Mouse (Mus musculus) heart, adult 9 months (tissue): ENCODE results near the gene Tcp1.
"Not testable (repeated sequence)": the region's sequence is repeated elsewhere in the genome, so short reads cannot be mapped to it uniquely, and the experiment has no call there.

Experiments
- DNase-seq, 2 experiments: peaks; one replicate each; pipeline ENCODE4 v3.0.0; 2022; ENCODE audit warnings: low spot score in 2 of 2

Gene Tcp1

DNA sequence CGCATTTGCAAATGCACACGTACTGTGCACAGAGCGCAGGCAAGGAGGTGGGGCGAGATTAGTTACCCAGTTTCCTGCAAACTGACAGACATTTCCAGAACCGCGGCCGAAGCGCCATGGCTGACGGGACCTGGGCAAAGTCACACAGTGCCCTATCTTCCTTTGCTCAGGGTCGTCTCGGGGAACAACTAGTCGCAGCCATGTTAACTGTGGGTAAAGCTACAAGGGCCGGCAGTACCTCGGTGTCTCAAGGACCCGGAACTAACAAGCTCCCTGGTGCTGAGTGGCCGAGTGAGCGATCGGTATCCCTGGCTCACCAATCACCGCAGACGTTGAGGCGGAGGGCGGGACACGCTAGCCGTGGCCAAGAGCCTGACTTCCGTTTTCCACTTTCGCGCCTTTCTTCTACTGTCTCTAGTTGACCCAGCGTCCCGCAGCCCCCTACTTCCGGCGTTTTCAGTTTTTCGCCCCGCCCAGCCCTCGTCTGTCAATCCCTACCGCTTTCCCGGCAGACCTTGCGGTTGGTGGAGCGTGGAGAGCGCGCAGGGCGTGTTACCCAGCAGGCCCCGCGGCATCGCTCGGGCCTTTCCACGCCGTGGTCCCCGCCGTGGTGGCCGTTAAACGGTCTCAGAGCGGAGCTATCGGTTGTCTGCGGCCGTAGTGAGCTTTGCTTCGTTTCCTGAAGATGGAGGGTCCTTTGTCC is 531 bp downstream of the Tcp1 start, which contains the start of gene Mrpl18:
Mrpl18 (minus strand) TSS at position 465 of the 703 bp plus-strand sequence.
- peak; percentile 100 for DNase-seq

DNA sequence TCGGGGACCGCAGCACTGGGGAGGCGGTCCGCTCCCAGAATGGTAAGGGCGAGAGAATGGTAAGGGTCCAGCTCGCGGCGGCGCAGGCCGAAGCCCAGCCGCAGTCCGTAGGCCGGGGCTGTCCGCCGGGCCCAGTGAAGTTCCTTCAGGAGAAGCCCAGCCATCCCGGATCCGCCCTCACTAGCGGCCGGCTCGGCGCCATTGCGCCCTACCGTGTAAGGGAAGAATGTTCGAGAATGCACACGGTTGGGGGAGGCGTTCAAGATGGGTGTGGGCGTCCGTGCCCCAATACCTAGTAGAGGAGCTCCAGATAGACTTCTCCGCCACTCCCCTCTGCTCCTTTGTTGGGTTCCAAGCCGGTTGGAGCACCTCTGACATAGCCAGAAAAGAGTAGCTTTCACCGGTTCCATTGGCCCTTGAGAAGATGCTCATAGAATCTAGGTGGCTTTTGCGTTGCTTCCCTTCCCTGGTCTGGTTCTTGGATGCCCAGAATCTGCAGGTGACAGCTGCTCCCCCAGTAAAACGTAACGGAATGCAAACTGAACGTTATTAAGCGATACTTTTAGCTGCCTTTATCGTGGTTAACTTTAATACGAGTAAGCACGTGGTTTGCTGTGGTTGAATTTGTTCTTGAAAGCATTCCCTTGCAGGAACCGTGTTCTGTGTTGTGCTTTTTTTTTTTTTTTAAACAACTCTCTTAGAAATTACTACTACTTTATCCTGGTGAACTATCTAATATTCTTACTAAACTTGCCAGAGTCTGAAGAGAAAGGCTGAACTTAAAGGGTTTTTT is 1.3 kb downstream of the Tcp1 start:
- no peak for DNase-seq

DNA sequence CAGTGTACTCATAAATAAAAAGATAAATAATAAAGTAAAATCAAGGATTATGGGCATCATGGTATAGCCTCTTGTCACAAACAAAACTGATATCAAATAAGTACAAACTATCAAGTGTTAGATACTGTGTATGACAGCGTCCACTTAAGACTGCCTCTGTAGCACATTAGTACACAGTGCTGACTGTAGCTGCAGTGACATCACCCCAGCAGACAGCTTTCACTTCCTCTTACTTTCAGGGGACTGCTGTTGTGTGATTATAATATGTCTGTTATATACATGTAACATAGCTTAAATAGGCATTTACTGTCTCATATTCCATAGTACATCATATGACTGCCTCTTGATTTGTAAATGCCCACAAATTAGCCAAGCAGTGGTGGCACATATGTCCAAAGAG is 5.6 kb downstream of the Tcp1 start:
- DNase-seq = no peak

DNA sequence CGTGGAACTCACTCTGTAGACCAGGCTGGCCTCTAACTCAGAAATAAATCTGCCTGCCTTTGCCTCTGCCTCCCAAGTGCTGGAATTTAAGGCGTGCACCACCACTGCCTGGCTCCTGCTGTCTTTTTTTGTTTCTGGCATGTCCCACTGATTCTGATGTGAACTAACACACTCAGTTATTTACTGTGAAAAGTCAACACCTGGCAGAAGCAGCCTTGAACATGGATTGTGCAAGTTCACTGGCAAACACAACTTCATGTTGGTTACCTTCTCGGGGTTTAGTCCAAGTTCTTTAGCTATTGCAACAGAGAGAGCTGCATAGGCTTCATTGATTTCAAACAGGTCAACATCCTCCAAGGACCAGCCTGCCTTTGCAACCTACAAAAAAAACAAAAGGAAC is 9.5 kb downstream of the Tcp1 start:
- DNase-seq = no peak

DNA sequence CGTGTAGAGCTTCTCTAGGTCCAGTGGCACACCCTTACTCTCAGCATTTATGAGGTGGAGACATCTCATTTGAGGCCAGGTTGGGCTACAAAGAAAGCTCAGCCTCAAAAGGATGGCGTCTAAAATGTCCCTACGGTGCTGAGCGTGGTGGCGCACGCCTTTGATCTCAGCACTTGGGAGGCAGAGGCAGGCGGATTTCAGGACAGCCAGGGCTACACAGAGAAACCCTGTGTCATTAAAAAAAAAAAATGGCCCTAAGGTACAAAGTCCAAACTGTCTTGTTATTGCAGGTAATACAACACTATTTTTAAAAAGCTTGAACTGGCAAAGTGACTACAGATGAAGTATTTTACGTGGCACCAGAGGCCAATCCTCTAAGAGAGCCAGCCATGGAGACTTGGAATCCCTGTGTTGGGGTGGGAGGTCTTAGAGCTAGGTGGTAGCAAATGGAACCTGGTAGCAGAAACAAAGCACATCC is 10.2 kb downstream of the Tcp1 start:
- DNase-seq = no peak

DNA sequence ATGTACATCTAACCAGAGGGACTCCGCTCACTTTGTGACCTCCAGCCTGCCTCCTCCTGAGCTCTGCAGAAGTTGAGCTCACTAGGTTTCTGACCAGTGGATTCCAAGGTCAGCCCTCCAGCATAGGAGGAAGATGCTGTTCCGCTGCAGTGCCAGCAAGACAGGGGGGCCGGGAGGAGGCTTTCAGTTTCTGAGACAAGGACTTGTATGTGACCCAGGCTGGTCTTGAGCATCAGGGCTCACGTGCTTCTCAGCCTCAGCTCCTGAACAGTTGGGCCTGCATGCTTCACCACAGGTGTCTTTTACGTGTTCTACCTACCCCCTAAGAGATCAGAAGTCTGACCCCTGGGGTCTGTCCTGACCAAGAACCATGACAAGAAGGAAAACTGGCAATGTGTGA is 16.1 kb downstream of the Tcp1 start:
- not testable (repeated sequence) for DNase-seq

DNA sequence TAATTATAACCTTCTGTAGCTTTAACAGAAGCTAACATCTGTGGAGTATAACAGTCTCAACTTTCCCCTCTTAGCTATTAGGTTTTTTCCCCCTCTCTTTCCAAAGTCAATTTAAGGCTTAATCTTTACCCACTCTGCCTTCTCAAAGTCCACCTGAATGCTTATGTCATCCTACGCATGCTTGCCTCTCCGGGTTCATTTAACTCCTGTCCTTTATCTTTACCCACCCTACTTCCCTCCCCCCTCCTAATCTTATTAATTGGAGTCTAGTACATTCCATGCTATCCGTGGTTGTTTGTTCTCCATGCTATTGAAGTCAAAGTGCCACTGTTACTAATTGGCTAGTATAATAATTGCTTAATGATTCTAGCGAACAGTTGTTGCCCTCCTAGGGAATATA is 20.2 kb downstream of the Tcp1 start:
- DNase-seq = no peak

DNA sequence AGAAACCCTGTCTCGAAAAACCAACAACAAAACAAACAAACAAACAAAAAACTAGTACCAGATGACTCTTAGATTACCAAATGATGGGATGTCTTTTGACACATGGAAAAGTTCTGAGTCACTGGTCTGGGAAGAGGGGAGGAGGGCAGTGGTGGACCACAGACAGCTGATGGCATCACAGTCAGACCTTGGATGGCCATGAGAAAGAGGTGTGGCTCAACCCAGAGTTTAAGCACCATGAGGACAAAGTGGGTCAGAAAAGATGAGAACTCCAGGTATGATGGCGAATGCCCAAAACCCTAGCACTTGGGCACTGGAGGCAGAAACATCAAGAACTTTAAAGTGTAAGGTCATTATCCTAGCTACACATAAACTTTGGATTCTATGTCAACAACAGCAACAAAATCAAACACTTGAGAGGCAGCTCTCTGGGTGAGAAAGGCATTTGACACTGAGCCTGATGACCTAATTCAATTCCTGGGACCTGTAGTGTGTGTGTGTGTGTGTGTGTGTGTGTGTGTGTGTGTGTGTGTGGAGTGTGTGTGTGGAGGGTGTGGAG is 22.0 kb downstream of the Tcp1 start:
- DNase-seq = no peak

DNA sequence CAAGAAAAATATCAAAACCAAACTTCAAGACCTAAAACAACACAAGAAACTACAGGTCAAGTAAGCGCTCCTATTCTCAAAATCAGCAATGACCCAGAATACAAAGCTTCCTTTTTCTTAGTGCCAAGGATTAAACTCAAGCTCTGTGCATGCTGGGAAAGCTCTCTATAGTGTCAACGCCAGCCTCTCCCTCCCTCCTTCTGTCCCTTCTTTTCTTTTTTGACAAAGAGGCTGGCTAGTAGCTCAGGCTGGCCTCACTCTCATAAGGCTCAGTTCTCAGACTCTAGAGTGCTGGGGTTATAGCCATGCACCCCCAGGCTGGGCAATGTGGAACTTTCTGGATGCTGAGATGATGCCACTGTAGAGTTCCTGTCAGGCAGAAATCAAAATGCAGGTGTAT is 22.6 kb downstream of the Tcp1 start:
- no peak for DNase-seq

DNA sequence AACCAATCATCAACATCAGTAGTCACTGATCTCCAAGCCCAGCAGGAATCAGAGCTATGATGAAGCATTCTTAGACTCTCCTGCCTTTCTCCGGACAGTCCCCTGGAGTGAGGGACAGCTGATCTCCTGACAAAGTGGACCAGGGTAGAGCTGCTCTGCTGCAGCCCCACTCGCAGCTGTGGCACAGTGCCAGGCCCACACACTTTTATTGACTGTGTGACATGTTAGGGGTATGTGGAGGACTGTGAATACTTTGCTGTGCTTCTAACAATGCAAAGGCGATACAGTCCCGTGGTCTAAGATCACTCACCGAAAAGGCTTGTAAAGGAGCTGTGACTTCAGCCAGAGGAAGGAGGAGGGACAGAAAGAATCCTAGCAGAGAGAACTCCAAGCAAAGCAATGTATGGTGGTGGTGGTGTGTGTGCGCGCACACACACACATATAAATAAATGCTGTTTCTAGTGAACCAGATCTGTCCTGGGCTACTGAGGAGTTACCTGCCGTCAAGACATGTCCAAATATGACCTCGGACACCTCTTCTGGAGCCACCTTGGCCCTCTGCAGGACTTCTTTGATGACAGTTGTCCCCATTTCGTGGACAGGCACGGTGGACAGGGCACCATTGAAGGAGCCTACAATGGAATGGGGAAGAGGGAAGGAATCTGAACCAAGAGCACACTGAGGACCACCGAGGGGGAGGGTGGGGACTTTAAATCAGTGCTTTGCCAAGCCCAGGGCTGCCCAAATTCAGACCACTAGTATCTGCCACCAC is 24.1 kb downstream of the Tcp1 start:
- not testable (repeated sequence) for DNase-seq

DNA sequence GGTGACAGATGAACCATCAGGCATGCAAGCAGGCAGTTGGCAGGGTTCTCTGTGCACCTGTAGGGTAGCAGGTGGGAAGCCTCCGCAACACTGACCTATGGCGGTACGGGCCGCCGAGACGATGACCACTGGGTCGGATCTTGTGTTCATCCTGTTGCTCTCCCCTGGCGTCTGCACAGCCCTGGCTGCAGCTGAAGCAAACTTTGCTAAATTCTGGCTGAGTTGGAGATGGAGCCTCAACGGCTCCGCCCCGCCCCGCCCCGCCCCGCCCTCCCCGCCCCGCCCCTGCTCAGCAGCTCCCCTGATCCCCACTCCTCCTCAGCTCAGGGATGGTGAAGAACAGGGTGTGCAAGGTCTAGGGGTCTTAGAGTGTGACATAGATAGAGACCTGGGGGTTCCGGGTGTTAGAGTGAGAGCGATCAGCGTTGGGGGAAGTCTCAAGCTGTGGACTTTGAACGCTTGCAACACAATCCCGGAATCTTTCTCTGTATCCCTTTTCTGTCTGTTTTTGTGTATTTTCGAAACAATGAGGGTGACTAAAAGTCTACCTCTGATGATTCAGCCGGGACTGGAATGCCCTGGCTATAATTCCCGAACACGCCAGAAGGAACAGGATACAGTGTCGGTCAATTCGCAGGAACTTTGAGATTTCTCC is 24.8 kb downstream of the Tcp1 start, which contains the start of gene Acat3:
Acat3 (minus strand) TSS at position 450 of the 655 bp plus-strand sequence.
- no peak for DNase-seq

DNA sequence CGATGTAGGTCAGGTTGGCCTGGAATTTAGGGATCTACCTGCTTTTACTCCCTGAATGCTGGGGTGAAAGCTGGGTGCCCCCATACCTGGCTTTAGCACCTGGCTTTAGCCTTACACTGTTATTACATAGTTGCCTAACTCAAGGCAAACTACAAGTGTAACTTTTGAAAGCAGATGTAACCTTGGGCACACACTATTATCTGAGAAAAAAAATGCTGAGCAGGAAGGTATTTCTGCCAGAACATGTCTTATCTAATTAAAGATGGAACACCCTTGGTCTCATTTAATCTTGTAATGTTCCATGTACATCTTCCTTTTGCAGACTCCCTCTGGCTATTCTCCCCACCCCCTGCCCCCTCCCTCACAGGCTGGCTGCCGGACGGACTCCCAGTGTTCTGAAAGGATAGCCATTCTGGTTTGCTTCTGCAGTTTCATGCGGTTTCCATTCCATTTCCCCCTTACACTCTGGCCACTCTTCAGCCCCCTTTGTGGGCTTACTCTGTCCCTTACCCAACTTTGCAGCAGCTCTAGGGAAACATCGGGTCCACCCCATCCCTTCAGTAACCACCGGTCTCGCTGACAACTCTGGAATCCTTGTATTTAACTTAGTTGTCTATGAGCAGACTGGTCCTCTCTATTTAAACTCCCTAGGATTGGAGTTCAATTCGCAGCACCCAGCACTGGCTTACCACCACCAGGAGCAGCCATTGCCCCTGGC is 26.2 kb downstream of the Tcp1 start:
- DNase-seq = no peak

DNA sequence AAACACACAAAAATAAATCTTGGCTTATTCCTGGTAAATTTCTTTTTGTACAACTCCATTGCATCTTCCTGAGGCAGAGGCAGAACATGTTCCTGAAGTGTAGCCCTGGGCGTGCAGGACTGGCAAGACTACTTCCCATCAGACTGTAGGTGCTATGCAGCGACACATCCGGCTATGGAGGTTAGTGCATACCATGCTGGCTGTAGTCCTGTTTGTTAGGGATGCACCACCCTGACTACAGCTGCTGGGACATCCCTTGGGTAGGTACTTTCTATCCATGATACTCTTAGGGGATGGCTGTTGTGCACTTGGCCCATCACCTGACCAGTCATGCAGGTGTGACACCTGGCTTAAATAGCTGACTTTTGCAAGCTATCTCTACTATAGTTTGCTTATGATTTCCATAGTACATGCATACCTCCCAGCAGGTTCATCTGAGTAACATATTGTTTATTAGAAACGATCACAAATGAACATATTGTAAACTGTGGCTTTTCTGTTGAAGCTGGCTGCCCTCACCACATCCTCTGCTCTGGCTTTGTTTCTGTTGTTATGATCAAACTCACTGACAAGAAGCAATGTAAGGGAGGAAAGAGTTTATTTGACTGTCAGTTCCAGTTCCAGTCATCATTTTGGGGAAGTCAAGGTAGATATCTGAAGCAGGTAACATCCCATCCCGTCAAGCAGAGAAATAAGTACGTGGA is 27.1 kb downstream of the Tcp1 start:
- DNase-seq = no peak

DNA sequence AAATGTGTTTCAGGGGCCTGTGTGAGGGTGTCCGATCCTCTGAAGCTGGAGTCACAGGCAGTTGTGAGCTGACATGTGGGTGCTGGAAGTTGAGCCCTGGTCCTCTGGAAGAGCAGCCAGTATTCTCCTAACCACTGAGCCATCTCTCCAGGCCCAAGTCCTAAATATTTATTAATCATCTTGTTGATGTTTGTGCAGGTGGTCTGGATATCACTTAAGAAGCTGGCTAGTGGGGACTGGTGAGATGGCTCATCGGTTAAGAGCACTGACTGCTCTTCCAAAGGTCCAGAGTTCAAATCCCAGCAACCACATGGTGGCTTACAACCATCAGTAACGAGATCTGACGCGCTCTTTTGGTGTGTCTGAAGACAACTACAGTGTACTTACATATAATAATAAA is 34.2 kb downstream of the Tcp1 start:
- DNase-seq = no peak

DNA sequence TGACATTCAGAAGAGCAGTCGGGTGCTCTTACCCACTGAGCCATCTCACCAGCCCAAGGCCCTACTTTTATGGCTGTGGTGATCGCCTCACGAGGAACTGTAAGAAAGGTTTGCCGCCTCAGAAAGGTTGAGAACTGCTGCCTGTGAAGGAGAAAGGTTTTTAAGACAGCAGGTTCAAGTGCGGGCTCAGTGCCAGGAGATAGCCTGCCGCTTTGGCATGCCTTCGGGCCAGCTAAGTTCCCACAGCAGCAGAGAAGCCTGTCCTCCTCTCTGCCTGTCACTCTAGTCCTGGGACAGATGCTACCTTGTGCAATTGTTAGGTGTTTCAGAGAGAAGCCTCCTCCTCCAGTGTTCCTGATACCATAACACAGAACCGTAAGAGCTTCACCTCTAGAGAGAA is 41.2 kb downstream of the Tcp1 start:
- DNase-seq = no peak

DNA sequence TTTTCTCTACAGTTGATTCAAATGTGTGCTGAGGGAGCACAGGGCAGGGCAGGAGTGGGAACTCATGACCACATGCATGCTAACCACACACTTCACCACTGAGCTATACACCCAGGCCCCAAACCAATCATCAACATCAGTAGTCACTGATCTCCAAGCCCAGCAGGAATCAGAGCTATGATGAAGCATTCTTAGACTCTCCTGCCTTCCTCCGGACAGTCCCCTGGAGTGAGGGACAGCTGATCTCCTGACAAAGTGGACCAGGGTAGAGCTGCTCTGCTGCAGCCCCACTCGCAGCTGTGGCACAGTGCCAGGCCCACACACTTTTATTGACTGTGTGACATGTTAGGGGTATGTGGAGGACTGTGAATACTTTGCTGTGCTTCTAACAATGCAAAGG is 43.9 kb downstream of the Tcp1 start:
- DNase-seq = not testable (repeated sequence)

DNA sequence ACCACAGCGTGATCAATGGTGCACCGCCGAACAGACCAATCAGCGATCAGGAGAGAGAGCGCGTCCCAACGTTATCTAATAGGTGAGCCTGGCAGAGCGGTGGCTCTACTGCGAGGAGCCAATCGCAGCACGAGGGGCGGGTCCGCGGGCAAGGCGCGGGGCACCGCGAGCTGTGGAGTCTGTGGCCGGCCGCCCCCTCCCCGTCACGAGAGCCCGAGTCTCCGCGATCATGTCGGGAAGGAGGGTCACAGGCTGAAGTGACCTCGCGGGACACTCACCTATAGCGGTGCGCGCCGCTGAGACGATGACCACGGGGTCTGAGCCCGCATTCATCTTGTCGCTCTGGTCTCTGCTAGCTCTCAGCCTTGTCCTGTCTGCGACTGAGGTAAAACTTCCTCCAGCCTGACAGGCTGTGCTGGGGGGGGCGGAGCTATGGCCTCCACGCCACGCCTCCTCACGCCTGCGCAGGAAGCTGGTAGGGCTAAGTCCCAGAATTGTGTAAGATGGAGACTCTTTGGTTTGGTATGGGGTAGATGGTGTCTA is 44.9 kb downstream of the Tcp1 start, which contains the start of gene Acat2:
Acat2 (minus strand) TSS at position 417 of the 543 bp plus-strand sequence.
- DNase-seq = peak; percentile 95 to 96

DNA sequence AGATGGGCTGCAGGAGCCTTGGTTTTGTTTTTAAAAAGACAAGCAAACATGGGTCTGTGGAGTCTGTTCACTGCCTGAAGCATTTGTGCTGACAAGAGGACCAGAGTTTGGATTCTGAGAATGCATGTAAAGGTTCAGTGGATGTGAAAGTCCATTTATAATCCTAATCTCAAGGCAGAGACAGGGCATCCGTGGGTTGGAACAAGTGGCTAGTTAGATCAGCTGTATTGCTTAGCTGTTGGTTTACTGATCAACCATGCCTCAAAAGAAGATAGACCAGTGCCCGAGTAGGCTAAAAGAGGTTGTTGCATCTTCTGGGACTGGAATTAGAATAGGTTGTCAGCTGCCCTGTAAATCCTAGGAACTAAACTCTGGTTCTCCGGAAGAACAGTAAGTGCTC is 48.0 kb downstream of the Tcp1 start:
- no peak for DNase-seq

DNA sequence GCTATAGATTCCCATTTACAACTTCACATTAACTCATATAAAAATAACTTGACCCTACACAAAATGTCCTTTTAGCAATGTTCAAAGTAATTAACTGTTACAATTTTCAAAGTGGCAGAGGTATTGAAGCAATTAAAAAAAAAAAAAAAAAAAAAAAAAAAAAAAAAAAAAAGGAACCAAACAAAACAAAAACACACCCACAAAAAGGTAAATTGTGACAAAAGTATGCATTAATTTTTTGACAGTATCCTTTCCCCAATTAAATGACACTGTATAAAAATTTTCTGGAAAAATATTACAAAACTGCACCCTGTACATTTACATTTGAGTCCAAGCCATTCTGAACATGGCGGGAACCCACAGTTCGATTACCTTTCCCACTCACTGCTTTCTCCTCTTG is 51.7 kb downstream of the Tcp1 start:
- DNase-seq = no peak

DNA sequence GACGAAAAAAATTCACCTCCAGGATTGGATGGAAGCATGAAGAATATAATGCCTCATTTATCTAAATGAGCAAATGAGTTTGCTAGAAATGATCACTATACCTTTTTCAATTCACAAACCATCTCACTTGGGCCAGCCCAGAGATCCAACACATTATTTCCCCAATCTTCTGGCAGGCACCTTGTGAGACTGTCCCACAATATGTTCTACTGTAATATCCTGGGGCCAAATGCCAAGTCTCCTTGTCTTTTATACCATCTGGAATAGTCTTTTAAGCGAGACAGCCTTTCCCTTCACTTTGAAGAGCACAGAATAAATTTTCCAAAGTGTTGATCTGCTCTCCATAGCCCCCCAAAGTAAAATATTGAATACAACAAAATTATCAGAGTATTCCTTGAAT is 58.4 kb downstream of the Tcp1 start:
- no peak for DNase-seq
